ENCODE assay signal across 9 mouse cellular contexts in genomic region chr3:87499072-87499471, GRCm38 (mm10). TPM values are rescaled to one million over a fixed set of nuclear protein-coding genes. Genes with fewer than 3 reads are reported as not detected.
DNase-seq lines count a peak whose midpoint lies in the region; ATAC-seq lines count a peak whose summit lies in the region.
"Had no signal": no experiment of that assay in that cellular context is flagged by ENCODE, and none has a peak within 500 bp of the region (broad histone marks: within the 10 kb centered on the region; RNA-seq: fewer than 3 reads in every experiment).

No protein-coding gene starts in this region.

- no peak overlapping the region for H3K9ac ChIP-seq in midbrain, embryonic 13.5 days (replicated peaks)
- no peak overlapping the region for H3K9ac ChIP-seq in forebrain, embryonic 11.5 days (ENCODE audit: low read length)

- H3K4me3 ChIP-seq in midbrain, embryonic 10.5 days = no peak overlapping the region
- H3K4me3 ChIP-seq in midbrain, embryonic 13.5 days (replicated peaks) = no peak overlapping the region
- H3K4me3 ChIP-seq in forebrain, embryonic 11.5 days (ENCODE audit: low read depth, low read length) = no peak overlapping the region
- H3K4me3 ChIP-seq: erythroblast, embryonic 14.5 days had no signal

- peaks cover 14% of the 10 kb centered on the region; the same call in 1 of the 2 replicates for H3K27me3 ChIP-seq in midbrain, embryonic 10.5 days (ENCODE audit: low read depth, poor library complexity, severe bottlenecking)
- H3K27me3 ChIP-seq in midbrain, embryonic 13.5 days = 0 out of 2 replicates have a peak, but pooled peaks cover 8% of the 10 kb centered on the region
- no peaks in the 10 kb centered on the region for H3K27me3 ChIP-seq in forebrain, embryonic 11.5 days (ENCODE audit: control insufficient read depth, insufficient read depth, low read length)
- H3K27me3 ChIP-seq in splenic B cell, adult 2 months (ENCODE audit: control insufficient read depth, insufficient read depth, low read length, poor library complexity, severe bottlenecking) = no peaks in the 10 kb centered on the region

- no peak overlapping the region for H3K27ac ChIP-seq in midbrain, embryonic 10.5 days (replicated peaks)
- H3K27ac ChIP-seq in midbrain, embryonic 13.5 days = no peak overlapping the region
- H3K27ac ChIP-seq in forebrain, embryonic 11.5 days (ENCODE audit: low read depth, low read length) = no peak overlapping the region

- 30% methylated on average over 3 of the region's 3 CpGs for WGBS in midbrain, embryonic 10.5 days
- 20% methylated on average over 3 of the region's 3 CpGs for WGBS in midbrain, embryonic 13.5 days
- 18% methylated on average over 3 of the region's 3 CpGs for WGBS in forebrain, embryonic 11.5 days

- no peaks in the 10 kb centered on the region for H3K9me3 ChIP-seq in midbrain, embryonic 10.5 days (replicated peaks)
- no peaks in the 10 kb centered on the region for H3K9me3 ChIP-seq in midbrain, embryonic 13.5 days
- H3K9me3 ChIP-seq in forebrain, embryonic 11.5 days (ENCODE audit: control insufficient read depth, low read length) = no peaks in the 10 kb centered on the region

- peak; percentile 64 for DNase-seq in midbrain, embryonic 10.5 days (ENCODE audit: low spot score)
- DNase-seq in c-Kit-positive CD71-negative TER-119-negative erythroid progenitor cells, embryonic 14.5 days (ENCODE audit: low read depth) = peak; percentile 67
- DNase-seq in forebrain, embryonic 11.5 days (ENCODE audit: low spot score) = peak; percentile 80
- DNase-seq in hindlimb bud, embryonic 11.5 days (ENCODE audit: extremely low spot score, low read depth, low spot score) = peak; percentile 70
- DNase-seq in left cerebral cortex, postnatal 25 days (ENCODE audit: low spot score in 2 of 2) = peak; percentile 81 to 82
- peak; percentile 81 for DNase-seq in naive thymus-derived CD4-positive, alpha-beta T cell, adult 2 months (ENCODE audit: low read depth)
- DNase-seq in splenic B cell, adult 2 months (ENCODE audit: low read depth, low spot score) = peak; percentile 86

- no peak for ATAC-seq in midbrain, embryonic 13.5 days
- 0 out of 2 replicates have a peak, but pooled peaks have one; percentile 18 for ATAC-seq in forebrain, embryonic 11.5 days (replicated peaks; ENCODE audit: low FRiP score)

- H3K4me1 ChIP-seq in midbrain, embryonic 10.5 days = peaks cover 14% of the 10 kb centered on the region
- 0 out of 2 replicates have a peak, but pooled peaks cover 6% of the 10 kb centered on the region for H3K4me1 ChIP-seq in midbrain, embryonic 13.5 days (replicated peaks)
- no peaks in the 10 kb centered on the region for H3K4me1 ChIP-seq in forebrain, embryonic 11.5 days (replicated peaks; ENCODE audit: control insufficient read depth, insufficient read depth, low read length)

- no peak overlapping the region for H3K4me2 ChIP-seq in midbrain, embryonic 13.5 days (replicated peaks)
- H3K4me2 ChIP-seq in forebrain, embryonic 11.5 days (ENCODE audit: low read depth, low read length, severe bottlenecking) = no peak overlapping the region

- H3K36me3 ChIP-seq in midbrain, embryonic 10.5 days = no peaks in the 10 kb centered on the region
- no peaks in the 10 kb centered on the region for H3K36me3 ChIP-seq in midbrain, embryonic 13.5 days
- no peaks in the 10 kb centered on the region for H3K36me3 ChIP-seq in forebrain, embryonic 11.5 days (ENCODE audit: control insufficient read depth, insufficient read depth, low read length)
- H3K36me3 ChIP-seq in splenic B cell, adult 2 months (ENCODE audit: control insufficient read depth, insufficient read depth, low read length, poor library complexity, severe bottlenecking) = no peaks in the 10 kb centered on the region

- intact Hi-C loops in left cerebral cortex, postnatal 25 days (cut with DNase I) = loop anchor here (1.0 to 5.0 kb wide), 3 partner anchors 88 to 407 kb away; no protein-coding TSS in a partner anchor

RNA-seq across cellular contexts. Expression of gene Etv3, which starts 26.1 kb away (rescaled TPM):
- polyA plus RNA-seq in midbrain, embryonic 10.5 days (2016; fragmentation: Nextera tagmentation; extraction: Ambion mirVana) = 9.8 and 11.8 TPM in 2 replicates
- polyA plus RNA-seq in midbrain, embryonic 13.5 days (2015; fragmentation: Nextera tagmentation; extraction: Ambion mirVana) = 11.5 and 12.9 TPM in 2 replicates
- polyA plus RNA-seq in forebrain, embryonic 11.5 days (2014; fragmentation: Nextera tagmentation; extraction: Ambion mirVana) = 9.1 and 10.6 TPM in 2 replicates
- total RNA-seq in left cerebral cortex, postnatal 25 days (2021) = 10 to 100 TPM; 20.5 to 22.5 TPM
